Mouse (Mus musculus) right cerebral cortex, adult 2 months (tissue): ENCODE measurements around the gene Pde4d.

Experiments
- DNase-seq, 2 experiments: peaks; one replicate each; pipeline ENCODE4 v3.0.0; 2021 to 2022; ENCODE audit warnings: low spot score in 2 of 2

Pde4d gene

DNA sequence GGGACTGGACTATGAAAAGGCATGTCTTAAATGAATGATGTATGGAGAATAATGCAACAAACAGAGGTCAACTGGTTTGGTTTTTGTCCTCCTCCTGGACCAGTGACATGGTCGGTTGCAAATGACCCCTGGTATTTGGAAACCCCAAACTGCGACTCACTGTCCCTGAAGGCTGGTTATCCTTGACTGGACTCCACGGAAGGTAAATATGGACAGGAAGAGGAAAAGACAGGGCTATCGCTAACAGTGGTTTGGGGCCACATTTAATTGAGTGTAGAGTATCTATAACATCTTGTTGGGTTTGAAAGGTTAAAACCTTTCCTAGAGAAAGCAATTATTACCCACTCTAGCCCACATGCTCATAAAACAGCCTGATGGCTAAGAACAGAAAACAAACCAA is 1364.2 kb downstream of the Pde4d start:
- DNase-seq = no peak

DNA sequence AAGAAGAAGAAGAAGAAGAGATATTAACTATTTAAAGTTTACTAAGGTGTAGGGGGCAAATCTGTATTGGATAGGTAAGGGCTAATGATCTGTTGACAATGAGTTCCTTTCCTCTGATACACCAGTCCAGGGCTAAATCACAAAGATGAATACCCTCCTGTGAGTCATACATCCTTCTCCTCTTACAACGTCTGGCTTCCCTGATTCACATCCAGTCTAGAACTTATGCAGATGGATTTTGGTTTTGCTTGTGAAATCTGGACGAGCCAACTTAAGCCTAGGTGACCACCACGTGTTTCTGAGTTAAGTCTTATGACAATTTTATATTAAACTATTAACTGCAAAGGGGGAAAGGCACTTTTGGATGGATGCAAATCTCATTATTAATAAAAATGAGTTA is 1369.3 kb downstream of the Pde4d start:
- no peak for DNase-seq

DNA sequence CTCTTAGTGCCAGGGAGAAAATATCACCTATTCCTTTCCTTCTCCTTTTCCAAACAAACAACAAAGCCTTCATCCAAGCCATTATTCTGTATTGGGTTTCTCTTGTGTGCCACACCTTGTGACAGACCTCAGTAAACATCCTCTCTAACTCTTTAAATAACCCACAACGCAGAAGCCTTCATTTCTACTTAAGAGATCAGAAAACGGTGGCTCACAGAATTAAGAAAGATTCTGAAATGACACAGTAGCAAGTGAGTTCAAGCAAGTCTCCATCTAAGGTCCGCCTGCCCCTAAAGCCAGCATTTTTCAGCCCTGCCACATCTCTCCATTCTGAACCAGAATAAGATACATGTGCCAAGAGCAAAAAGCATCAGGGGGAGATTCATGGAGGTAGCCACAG is 1370.4 kb downstream of the Pde4d start:
- DNase-seq = no peak

DNA sequence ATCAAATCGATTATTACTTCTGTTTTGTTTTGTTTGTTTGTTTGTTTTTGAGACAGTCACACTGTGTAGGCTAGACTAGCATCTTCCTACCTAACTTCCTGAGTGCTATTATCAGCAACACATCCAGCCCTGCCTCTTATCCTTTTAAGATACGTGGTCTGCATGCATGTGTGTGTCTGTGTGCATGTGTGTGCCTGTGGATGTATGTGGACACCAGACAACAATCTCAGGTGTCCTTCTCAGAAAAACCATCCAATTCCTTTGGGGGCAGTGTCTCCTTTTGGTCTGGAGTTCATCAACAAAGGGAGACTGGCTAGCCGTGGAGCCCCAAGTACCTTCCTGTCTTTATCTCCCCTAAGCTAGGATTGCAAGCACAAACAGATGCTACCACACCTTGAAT is 1371.1 kb downstream of the Pde4d start:
- no peak for DNase-seq

DNA sequence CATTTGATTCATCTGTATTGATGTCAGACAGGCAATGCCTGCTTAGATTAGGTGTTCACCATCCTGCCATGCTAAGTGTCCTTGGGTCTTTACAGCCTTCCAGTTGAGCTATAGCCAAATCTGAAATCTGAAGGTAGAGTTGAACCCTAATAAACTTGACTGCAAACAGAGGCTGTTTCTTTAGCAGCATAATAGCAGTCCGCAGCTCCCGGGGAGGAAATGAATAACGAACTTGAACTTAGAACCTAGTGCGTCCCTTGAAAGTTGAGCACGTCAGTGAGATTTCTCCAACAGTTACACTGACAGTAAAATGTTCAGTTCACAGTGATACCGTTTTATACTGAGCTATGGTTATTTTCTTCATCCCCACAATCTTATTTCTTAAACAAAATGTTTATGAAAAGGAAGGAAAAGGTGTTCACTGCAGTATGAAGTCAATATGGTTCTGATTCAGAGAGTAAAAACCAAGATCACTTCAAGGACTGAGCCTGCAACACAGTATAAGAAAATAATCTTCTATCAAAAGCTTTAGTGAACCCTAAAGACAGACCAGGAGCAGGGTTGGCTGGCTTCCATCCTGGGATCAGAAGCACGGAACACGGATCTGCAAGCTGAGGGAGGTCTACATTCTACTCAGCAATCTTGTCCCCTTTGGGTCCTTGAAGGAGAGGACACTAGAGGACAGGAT is 1372.1 kb downstream of the Pde4d start:
- no peak for DNase-seq

DNA sequence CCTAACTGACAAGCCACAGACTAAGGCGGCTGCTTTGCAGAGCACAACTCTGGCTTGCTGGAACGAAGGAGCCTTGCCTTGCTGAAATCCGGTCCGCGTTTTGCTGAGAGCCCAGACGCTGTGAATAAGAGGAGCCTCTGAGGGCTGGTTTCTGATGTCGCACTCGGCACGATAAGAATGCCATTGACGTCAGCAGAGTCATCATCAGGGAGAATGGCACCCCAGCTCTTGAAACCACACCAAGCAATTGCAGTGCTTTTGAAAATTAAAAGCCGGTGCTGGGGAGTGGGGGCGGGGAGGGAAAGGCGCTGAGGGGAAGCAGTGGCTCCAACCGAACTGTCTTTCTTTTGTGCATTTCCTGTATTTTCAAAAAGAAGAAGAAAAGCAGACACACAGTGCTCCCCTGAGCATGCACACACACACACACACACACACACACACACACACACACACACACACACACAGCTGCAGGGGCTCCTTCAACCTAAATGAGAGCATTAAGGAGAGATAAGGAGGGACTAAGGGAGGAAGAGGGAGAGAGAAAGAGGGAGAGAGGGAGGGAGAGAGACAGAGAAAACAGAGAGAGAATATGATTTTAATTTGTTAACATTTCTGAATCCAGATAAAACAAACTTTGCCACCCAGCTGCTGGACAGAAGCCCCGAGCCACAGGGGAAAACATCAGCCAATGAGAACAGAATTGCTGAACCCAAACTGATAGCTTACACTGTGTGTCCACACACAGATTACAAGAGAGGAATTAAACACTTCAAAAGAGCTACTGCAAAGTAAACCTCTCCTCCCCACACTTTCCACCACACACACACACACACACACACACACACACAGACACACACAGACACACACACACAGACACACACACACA is 1372.9 kb downstream of the Pde4d start:
- peak; percentile 96 to 98 for DNase-seq

DNA sequence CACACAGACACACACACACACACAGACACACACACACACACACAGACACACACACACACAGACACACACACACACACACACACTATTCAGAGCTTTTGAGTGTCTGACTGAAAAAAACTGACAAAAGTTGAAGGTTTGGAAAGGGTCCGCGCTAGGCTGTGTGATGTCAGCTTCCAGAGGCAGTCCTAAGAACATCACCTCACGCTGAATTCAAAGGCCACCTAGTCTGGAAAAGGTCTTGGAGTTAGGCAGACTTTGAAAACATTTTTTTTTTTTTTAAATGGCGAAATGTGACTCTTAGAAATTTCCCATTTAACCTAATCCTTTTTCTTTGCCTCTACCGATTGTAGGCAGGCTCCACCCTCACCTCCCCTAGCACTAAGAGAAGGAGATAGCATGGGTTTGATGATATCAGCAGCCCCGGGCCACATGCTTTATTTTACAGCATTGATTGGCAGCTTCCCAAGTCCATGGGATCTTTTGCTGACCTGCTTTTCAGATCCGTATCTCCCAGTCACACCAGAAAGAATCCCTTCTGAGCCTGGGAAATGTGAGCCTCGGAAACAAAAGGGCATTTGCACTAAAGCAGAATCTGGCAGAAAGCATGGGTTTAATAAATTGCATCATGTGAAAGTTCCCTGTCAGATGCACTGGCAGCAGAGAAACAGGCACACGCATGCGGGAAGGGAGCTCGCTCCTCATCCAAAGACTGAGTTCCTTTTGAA is 1373.7 kb downstream of the Pde4d start:
- peak; percentile 19 to 34 for DNase-seq

DNA sequence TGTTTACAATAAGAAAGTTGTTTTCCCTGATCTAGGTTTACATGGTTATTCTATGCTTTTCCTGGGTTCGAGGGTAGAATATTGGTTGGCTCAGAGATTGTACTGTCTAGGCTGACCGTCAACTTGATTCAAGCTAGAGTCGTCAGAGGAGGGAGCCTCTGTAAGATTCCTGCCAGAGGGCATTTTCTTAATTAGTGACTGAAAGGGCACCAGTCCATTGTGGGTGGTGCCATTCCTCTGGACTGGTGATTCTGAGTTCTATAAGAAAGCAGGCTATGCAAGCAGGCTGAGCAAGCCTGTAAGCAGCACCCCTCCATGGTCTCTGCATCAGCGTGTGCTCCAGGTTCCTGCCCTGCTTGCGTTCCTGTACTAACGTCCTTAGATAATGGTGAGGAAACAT is 1376.1 kb downstream of the Pde4d start:
- DNase-seq = no peak

DNA sequence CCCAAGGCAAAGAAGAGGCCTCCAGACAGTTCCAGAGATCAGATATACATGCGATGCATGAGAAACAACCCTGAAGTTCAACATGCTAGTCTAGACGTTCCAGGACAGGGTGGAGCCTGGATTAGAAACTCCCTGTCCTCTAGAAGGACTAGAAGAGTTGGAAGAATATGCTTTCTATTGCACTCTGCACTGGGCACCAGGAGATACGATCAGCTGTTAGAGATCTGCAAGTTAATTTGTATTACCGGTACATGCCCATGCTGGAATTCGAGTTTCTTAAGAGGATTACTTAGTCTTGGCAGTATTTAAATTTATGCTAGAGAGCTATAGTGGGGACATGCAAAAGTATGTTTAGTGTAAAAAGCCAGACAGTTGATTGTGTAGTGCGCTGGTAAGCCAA is 1377.6 kb downstream of the Pde4d start:
- no peak for DNase-seq

DNA sequence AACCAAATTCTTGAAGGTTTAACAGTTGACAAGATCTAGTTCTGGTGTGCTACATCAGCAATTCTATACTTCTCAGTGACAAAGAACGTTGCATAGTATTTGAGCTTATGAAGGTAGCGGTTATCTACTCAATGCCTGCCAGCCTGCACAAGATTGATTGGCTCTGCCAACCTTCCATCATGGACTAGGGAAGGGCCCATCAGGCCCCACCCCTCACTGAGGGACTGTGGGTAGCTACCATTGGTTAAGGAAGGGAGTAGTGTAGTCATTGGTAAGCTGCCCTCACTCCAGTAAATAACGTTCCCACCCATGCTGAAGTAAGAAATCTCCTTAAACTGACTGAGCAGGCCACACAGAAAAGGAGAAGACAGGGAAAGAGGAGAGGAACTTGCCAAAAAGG is 1378.2 kb downstream of the Pde4d start:
- DNase-seq = no peak

DNA sequence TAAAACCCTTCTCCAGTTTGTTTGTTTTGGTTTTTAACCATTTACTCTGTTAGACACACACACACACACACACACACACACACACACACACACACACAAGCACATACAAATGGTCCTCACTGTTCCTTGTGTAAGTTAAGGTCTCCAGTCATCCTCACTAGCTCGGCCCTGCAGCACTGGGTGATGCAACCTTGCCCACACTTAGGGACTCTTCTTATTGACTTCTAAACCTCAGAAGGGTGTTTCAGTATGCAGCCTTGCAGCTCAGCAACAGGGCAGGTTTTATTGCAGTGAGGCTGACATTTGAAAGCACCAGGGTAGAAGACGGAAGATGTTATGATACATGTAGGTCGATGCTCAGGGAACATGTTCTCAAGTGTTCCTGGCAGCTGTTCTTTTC is 1379.7 kb downstream of the Pde4d start:
- no peak for DNase-seq

DNA sequence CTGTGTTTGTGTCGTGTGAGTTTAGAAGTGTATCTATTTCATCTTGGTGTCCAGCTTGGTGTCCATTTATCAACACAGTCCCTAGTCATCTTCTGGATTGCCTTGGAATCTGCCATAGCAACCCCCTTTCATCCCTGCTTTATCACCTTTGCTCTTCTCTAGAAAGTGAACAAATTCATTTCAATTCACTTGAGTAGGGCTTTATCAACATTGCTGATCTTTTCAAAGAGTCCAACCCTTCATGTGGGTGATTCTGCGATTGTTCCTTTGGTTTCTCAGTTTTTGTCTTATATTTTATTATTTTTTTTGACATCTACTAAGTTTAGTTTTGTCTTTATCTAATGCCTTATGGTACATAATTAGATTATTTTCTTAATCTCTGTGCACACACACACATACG is 1385.2 kb downstream of the Pde4d start:
- DNase-seq = no peak

DNA sequence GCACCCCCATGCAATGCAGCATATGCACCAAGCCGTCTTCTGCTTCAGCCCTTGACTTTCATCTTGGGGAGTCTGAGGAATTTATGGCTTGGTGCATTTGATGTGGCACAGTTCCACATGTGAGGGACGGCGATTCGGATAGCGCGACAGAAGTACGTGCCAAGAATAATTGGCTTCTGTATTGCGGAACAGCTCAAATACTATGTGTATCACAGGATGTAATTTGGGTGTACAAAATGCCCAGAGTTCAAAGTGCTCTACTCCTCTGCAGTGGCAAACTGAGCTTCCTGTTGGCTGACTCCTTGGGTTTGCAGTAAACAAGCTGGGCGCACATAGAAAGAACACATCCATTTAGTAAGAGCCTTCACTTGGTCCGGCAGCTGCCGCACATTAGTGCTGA is 1387.7 kb downstream of the Pde4d start:
- no peak for DNase-seq

DNA sequence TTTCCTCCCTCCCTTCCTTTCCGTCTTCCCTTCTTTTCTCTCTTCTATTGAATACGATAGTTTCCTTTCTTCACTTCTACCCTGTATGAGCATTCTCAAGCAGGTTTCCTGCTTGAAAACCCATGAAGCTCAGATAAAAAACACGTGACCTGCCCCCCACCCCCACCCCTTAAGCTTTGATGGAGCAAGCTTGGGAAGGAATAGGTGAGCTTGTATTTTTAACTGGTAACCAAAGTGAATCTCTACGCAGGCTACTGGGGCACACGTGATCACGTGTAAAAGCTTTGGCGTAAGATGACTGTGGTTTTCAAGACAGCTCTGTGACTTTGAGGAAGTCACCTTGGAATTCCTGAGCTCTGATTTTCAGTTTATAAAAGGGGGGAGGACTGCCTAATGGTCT is 1388.2 kb downstream of the Pde4d start:
- DNase-seq = no peak

DNA sequence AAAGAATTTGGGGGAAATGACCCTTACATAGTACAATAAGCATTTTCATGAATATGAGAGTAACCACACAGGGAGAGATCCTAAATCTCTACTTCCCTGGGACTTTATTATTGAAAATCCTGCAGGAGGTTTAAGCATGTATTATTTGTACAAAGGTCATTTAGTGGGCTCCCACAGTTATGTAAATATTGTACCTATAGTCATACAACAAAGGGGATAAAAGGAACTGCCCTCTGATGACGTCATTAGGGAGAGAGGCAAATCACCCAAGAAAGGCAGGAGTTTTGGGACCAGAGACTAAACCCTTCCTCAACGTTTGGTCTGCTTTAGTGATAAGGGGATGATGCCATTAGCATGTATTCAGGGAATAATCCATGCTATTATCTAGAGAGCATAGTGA is 1390.5 kb downstream of the Pde4d start:
- no peak for DNase-seq

DNA sequence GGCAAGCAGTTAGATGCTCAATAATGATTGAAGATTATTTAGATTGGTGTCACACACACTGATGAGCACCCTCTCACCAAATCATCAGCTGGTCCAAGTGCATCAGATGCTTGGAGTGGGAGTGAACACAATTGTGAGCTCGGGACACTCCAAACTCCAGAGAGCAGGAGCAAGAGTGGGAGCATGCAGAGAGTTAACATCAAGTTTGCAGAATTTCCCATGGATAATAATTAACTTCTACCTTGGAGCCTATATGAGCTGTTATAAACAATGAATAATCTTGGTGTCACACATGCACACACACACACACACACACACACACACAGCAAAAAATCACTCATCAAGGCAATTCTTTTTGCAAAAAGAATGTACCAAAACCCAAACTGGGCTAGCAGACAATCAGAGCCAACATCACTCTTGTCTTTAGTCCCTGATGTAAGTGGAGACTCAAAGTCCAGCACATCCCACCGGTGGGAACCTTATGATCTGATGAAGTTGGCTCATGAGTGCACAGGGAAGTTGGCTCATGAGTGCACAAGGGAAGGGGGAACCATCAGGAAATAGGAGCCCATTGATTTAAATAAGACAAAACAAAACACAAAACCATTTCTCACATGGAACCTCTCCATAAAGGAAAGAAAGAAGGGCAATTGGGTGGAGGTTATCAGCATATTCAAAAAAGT is 1391.5 kb downstream of the Pde4d start:
- DNase-seq = no peak

DNA sequence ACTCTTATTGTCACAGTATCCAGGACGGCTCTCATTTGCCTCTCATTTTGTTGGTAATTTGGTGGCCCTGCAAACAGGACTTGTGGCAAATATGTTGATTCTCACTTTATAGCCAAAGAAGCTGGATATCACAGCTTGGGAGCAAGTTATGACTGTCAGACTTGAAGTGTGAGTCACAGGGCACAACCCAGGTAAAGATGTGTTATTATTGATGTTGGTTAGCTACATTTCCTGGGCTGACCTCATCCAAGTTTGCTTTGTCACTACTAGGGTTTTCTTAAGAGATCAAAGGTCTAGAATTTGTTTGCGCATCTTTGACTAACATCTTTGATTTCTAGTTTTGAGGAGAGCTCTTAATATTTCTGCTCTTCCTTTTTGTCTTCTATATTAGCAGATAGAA is 1393.2 kb downstream of the Pde4d start:
- DNase-seq = no peak

DNA sequence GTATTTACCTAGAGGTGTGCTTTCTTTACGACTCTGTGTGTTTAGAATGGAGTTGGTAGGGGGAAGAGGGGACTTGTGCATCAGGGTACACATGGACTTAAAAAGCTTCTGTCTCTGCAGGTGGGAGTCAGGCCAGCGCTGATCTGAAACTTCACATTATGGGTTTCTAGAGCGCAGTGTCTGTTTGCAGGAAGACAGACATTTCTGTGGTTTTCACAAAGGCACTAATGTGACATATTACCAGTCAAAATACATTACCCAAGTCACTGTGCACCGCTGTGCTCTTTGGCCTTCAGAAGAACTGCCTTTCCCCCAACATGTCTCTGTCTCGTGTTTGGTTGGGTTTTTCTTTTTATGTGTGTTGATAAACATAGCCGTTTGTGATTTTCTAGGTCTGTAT is 1395.1 kb downstream of the Pde4d start:
- DNase-seq = no peak

DNA sequence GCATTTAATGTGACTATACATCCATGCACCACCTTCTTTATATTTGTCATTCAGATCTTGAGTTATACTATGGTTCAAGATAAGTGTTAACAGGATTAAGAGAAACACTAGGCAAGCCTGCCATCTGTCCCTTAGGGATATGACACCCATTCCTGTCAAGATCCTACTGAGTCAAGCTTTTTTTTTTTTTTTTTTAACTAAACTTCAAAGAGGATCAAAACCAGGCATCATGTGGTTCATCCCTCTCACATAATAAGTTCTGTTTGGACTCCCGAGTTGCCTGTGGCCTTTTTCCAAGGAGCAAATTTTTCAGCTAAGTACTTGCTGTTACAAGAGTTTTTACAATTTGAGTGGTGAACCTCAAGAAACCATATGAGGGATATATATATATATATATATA is 1414.1 kb downstream of the Pde4d start:
- no peak for DNase-seq

DNA sequence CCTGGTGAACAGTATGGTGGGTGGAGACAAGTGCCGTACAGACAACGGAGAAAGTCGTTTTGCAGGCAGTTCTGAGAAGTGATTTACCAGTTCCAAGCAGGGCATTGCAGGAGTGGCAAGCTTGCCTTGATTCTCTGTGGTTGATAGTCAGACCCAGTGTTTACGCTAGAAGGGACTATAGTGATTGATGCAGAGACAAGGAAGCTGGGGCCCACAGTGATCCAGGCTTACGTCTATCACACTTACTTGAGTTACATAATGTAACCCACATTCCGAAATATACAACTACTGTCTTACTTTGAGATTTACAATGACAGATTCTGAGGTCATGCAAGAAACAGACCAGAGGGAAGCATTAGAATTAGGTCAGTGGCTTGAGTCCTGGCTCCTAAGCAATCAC is 1414.6 kb downstream of the Pde4d start:
- DNase-seq = no peak

DNA sequence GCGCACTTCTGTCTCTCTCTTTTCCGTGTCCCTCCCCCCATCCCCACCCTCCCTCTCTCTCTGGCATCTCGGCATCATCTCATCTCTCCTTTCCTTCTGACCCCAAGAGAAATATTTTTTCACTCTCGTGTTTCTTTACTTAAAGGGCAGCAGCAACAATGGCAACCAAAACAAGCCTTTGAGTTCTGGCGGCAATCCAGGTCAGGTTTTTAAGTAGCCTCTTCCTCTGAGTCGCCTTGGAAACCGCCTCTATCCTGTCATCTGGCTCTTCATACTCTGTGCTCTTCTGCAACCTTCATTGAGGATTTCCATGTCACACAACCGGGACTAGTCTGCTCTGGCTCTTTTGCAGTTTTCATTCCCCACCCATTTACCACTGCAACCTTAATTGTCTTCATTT is 1430.6 kb downstream of the Pde4d start:
- no peak for DNase-seq

DNA sequence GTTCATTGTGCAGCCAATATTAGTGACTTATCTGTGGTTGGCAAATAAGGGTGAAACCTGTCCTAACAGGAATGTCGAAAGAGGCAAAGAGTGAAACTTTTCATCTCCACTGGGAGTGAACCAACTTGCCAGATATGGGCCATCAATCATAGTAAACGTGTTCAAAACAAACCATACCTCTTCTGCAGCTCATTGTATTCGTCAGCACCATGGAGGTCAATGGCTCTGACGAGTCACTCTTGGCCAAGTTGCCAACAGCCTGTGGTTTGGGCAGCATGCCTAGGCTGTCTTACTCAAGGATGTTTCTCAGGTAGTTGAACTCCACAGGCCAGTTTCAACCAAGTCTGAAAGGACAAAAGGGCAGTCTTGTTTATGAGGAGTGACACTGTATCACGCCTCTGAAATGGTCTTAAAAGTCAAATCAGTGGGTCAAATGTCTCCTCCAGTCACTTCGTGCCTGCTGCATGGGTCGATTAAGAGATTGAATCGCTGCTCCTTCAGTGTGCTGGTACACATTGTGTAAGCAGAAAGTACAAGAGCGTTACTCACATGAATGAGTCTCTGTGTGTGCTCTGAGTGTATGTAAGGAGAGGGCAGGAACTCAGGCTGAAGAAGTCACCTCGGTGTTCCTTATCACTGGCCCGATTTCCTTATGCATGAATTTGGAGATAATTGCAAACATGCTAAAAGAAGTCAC is 1431.6 kb downstream of the Pde4d start:
- DNase-seq = no peak
